Mouse (Mus musculus) gastrocnemius, postnatal 10 days (tissue): ENCODE measurements around the gene Atp5e. TPM values are rescaled to one million over a fixed set of nuclear protein-coding genes. Genes with fewer than 3 reads are reported as not detected.

ENCODE experiments used
- DNase-seq: peaks from one replicate; pipeline ENCODE4 v3.0.0; 2021; ENCODE audit warnings: mixed read lengths
- long read RNA-seq, 2 experiments: library from polyadenylated mRNA; stranded (forward); transcript quantifications; one replicate each; pipeline ENCODE4 v2.0.0; 2021
- total RNA-seq, 2 experiments: library from RNA; stranded (reverse); gene quantifications; 2 replicates each; pipeline ENCODE4 v1.2.3; 2021

The Atp5e gene
- 1,000 to 10,000 TPM in 1 of 2 experiments, 100 to 1,000 TPM in 1; 862 to 1,143 TPM for total RNA-seq
- long read RNA-seq, experiment 1, transcript Atp5e-201 (3 exons, 421 nt) = major isoform, 448 of 454 reads
- long read RNA-seq, experiment 1, partial matches to known transcripts = 3 of 454 reads
- long read RNA-seq, experiment 1, other reads (novel, unspliced or antisense) = 1 of 454 reads
- long read RNA-seq, experiment 2, transcript Atp5e-201 (3 exons, 421 nt) = major isoform, 407 of 413 reads
- long read RNA-seq, experiment 2, partial matches to known transcripts = 1 of 413 reads
- long read RNA-seq, experiment 2, other reads (novel, unspliced or antisense) = 4 of 413 reads

GRCm38 (mm10) chr2:174463789-174464523, at the start of gene Atp5e:
TSS of gene Atp5e (minus strand) at chr2:174464105.
- DNase-seq = peak; percentile 94

DNA sequence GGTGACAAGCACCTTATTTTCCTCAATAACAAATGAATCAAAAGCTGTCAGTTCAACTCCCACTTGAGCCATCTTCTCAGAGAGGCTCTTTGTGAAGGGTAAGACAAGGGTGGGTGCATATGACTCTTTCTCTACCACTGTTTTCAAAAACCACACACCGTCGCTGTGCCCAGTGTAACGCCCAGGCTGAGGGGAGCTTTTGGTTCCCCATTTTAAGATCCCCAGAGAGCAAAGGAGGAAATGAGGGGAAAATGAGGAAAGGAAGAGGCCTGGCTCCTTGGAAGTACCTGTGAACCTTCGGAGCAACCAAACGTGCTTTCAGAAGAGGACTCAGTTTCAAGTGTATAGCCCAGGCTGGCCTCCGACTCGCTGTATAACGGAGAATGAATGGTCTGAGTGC, 45.9 kb upstream of the Atp5e start:
- no peak for DNase-seq

DNA sequence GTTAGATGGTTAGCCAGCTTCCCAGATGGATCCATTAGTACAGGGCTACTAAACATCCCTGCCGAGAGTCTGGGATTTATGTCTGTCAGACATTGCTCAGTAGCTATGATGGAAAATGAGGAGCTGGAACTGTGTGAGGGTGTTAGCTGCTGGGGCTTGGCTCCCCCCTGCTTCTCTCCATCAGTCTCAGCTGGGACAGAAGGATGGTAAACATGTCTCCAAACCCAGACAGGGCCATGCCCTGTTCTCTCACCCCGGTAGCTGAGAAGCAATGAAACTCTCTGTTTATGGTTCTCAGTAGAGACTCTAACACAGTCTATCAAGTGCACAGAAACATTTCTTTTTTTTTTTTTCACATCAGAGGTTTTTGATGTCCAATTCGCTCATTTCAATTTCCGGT, 44.1 kb upstream of the Atp5e start:
- no peak for DNase-seq

DNA sequence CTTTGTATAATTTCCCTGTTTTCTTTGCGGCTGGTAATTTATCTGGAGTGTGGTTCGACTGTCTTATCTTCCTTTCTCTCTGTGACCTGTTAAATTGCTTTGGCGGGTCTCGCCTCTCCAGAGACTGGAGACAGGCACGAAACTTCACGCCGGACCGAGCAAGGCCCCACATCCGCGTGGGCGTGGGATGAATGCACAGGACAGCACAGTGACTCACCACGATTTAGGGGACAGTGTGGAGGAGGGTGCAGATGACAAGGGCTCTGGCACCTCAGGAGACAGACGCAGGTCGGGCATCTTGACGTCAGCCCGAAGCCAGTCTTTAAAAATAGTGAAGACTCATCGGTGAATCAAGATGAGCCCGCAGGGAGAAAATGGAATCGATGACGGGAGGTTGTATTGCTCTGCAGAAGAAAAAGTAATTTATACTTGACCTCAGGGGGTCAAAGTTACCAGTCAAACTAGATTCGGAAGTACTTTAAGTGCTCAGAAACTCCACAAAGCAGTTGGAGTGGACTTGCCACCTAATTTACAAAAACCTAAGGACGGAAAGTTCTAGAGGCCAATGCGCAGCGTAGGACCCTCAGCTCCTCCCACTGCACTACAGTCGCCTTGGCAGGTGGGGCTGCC, 39.0 kb upstream of the Atp5e start:
- DNase-seq = no peak

DNA sequence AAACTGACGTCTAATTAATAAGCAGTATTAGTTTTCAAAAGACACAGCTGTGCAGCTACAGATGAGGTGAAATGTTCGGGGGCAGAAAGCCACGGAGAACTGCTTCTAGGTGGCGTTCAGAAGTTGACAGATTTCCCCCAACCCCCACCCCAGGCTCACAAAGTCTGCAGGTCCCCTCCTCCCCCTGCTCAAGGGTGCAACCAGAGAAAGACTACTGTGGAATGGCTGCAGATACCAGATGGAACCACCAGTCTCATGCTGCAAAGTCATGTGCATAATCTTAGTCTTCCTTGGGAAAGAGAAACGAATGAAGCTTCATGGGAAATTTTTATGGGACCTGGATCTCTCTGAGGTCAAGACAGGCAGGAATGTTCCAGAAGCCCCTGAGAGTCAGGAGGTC, 38.4 kb upstream of the Atp5e start:
- no peak for DNase-seq

GRCm38 (mm10) chr2:174501517-174501916, 37.6 kb upstream of the Atp5e start:
- DNase-seq = no peak

GRCm38 (mm10) chr2:174500814-174501503, 37.1 kb upstream of the Atp5e start:
- DNase-seq = no peak

DNA sequence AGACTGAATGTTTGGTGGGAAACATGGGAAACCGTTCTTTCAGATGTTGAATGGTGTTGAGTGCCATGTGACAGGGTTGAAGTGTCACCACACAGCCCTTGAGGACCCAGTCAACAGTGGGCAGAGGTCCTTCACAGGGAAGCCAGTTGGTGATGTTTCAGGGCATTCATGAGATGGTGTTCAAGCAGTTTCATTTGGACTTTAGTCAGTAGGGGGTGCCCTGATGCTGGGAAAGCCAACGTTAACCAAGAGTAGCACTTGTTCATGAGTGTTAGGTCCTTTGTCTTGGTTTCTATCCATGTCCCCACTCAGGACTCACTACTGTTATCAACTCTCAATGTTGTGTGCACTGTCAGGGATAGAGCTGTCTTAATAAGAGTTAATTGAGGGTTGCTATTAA, 29.0 kb upstream of the Atp5e start:
- no peak for DNase-seq

GRCm38 (mm10) chr2:174487005-174487404, 23.1 kb upstream of the Atp5e start:
- DNase-seq = no peak

DNA sequence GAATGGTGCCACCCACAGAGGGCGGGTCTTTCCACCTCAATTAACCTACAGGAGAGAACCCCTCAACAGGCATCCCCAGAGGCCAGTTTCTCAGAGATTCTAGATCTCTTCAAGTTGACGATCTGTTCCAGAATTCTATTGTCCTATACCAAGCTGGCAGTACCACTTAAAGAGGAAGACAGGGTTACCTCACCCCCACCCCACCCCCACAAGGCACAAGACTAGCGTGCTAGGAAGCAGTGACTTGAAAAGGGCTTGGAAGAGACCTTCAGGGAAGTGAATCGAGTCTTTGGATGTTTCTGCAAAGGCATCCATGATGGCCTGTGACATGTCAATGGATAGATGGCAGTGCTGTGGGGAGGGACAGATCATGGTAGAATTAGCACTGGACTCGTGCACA, 14.8 kb upstream of the Atp5e start:
- DNase-seq = no peak

GRCm38 (mm10) chr2:174477543-174478319, 13.8 kb upstream of the Atp5e start:
- DNase-seq = no peak

DNA sequence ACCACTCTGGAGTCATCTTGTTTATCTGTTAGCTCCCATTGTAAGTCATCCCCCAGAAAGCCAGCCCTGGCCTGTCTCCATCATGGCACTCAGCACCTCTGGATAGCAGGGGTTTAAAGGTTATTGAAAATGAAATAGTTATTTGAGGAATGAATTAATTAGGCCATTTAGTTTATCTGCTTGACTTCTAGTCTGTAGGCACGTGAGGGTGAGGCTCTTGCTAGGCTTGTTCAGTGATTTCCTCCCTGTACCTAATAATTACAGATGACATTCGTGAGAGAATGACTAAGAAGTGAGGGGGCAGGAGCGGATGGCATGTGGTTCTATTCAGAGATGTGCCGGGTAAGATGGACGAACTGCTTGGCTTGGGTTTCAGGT, 9.6 kb upstream of the Atp5e start:
- DNase-seq = no peak

- DNase-seq = peak; percentile 100
Measured at GRCm38 (mm10) chr2:174472818-174473549, 9.1 kb upstream of the Atp5e start, which contains the start of gene Prelid3b. TSS of gene Prelid3b (minus strand) at chr2:174473081.

DNA sequence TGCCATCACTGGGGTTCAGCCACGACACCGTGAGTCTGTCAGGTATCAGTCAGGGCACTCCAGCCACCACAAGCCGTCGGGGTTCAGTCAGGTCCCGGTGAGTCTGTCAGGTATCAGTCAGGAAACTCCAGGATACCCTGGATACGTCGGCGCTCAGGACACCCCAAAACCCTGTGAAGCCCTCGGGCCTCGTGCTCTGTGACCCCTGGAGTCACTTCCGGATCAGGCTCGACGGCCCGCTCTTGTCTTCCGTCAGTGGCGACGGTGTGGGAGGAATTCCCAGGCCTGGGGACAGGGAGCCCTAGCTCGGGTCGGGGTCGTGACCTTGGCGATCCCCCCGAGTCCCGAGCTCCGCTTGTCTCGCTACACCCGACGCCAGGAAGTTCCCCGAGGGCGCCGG, 8.5 kb upstream of the Atp5e start:
- DNase-seq = no peak

GRCm38 (mm10) chr2:174470786-174471405, 7.0 kb upstream of the Atp5e start:
- no peak for DNase-seq

DNA sequence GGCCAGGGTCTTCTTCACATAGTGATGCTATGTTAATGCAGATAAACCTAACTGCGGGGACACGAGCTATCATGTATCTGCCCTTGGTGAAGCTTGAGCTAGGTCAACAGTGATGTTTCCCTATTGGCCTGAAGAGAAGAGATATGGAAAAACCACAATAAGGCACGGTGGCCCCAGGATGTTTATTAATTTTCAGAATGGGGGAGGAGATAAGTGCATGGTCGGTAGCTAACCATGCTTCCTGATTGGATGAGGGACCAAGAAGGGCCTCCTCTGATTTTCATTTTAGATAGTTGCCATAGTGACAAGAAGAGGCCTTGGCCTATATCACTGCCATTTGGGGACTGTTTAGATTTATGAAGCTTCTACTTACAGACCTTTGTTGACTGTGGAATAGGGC, 6.4 kb upstream of the Atp5e start:
- DNase-seq = no peak

GRCm38 (mm10) chr2:174463370-174463769, 535 bp downstream of the Atp5e start:
- no peak for DNase-seq

DNA sequence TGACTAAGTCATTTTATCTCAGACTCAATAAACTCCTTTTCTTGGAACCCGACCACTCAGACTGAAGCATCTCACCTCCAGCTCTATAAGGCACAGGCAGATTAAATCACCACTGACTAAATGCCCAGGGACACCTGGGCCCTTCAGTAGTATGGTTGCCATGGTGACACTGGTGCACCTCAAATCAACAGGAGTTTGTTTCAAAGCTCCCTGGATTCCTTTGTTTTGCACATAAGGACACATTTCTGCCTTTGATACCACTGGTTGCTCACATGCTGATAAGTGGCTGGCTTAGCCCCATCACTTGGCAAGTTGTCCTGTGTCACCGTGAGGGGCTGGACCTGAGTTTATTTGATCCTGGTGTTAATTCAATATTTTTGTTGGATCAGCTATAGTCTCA, 4.5 kb downstream of the Atp5e start:
- no peak for DNase-seq

- no peak for DNase-seq
Measured at GRCm38 (mm10) chr2:174453681-174454080, 10.2 kb downstream of the Atp5e start.

- DNase-seq = no peak
Measured at GRCm38 (mm10) chr2:174450353-174450752, 13.6 kb downstream of the Atp5e start, which contains the start of gene Tubb1. TSS of gene Tubb1 (plus strand) at chr2:174450695.

DNA sequence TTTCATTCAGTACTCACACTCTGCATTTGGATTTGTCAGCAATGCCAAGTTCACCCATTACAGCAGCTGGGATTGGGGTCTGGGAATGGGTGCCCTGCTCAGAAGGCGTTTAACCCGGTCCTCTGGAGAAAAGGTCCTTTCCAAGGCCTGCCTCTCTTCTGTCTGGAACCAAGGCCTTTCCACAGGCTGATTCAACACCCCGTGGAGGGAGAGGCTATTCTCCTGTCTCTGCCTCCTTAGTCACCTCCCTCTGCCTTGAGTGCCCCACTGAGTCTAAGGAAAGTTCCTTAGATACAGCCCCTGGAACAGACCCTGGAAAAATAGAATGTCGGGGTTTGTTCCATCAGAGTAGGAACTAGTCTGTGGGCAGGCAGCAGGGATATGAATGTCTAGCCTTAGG, 15.5 kb downstream of the Atp5e start:
- no peak for DNase-seq
